Mouse (Mus musculus): ENCODE results near the gene Gm9837. TPM values are rescaled to one million over a fixed set of nuclear protein-coding genes. Genes with fewer than 3 reads are reported as not detected.

The Gm9837 gene
- total RNA-seq, 2 experiments from 2014 or later, result not detected

DNA sequence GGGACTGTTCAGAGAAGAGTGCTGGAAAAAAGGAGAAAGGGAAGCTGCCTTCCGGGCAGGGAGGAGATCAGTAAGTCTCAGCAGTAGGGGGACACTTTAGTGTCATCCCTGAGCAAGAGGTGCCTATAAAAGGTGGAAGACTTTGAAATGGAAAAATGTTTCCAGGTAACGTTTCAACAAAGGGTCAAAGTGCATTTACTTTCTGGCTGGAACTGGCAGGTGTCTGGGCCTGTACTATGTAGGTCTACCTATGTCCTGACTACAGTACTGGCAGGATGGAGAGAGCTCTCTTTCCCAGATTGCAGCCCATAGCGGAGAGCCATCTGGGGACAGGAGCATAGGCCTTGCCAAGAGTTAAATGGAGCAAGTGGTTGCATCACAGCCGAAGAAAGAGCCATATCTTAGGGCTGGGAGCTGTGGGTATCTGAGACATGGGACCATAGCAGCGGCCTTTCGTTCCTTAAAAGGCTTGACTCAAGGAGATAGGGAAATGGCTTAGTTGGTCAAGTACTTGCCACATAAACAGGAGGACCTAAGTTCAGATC lies 44.5 kb downstream of the Gm9837 start:
- peak in 1 of 2 experiments; percentile 35 for DNase-seq

DNA sequence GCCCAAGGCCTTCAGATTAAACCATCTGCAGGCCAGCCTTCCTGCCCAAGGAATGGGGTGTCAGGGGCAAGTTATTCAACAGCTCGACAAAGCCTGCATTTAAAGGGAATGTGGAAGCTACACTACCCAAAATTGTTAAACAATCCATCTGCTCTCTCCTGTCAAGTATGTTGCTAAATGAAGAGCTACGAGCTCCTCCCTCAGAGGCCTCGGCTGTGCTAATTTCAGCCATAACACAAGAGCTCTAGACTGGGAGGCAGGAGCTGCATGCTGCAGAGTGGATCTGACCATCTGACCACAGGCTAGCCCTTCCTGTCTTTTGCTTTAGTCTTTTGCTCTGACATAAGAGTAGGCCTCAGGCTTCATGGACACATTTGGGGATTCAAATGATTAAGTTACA lies 45.0 kb downstream of the Gm9837 start:
- DNase-seq, result no peak

DNA sequence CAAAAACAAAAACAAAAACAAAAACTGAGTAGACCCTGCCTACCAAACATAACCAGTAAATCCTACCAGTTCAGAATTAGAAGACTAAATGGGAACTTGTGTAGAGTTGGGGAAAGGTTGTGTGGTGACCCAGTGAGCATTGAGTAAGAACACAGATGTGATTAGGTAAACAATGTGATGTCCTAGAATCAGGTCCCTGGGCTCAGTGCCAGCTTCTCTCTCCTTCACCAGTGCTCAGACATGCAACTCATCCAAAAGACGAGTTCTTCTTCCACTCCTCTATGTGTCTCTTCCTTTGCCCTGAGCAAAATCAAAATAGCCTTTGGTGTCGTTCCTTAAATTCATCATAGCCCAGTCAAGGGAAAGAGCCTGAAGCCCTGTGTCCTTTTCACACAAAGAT lies 45.5 kb downstream of the Gm9837 start:
- DNase-seq, result peak; percentile 49 to 59

DNA sequence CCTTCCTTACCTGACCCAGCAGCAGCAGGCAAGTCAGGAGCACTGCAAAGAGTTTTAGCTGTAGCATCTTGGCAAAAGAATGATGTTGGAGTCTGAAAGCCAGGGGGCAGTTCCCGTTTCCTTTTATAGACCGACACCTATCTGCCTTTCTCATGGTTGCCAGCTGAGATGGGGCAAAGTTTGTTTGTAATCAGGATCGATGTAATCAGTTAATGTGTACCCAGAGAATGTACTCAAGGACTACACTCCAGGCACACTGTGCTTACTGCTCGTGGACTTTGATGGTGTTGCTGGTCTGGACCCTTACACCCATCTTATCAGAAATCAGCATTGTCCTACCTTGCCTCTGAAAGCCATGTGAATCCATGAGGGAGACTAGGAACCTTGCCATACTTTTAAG lies 47.2 kb downstream of the Gm9837 start, which contains the start of gene Leap2:
Gene Leap2 (minus strand): TSS at position 135 of the 400 bp plus-strand sequence.
- DNase-seq, result no peak

Other genes starting within 250 kb of the Gm9837 start
- gene Hspa4, start 170.0 kb downstream of the Gm9837 start, total RNA-seq (2021), result 100 to 1,000 TPM; 172 to 250 TPM
- 10 to 100 TPM; 11.0 to 13.3 TPM for gene Zcchc10, start 145.8 kb downstream of the Gm9837 start, total RNA-seq (2021)
- 100 to 1,000 TPM; 157 to 207 TPM for gene Aff4, start 119.6 kb downstream of the Gm9837 start, total RNA-seq (2021)
- not detected for gene Leap2, start 47.3 kb downstream of the Gm9837 start, total RNA-seq (2021)
- gene Uqcrq, start 39.6 kb downstream of the Gm9837 start, total RNA-seq (2021), result 1,000 to 10,000 TPM; 1,132 to 1,289 TPM
- gene Gdf9, start 39.5 kb downstream of the Gm9837 start, total RNA-seq (2021), result 1 to 10 TPM; 3.3 to 4.0 TPM
- under 1 TPM; 0.16 to 0.17 TPM for gene Gm10447, start 13.4 kb downstream of the Gm9837 start, total RNA-seq (2021)
- gene Shroom1, start 13.3 kb downstream of the Gm9837 start, total RNA-seq (2021), result 1 to 10 TPM; 2.5 to 6.0 TPM
- not detected for gene Gm9945, start 9.7 kb upstream of the Gm9837 start, total RNA-seq (2021)
- under 1 TPM; 0.20 to 0.30 TPM for gene Sowaha, start 9.8 kb upstream of the Gm9837 start, total RNA-seq (2021)
- gene Sept8, start 48.8 kb upstream of the Gm9837 start, total RNA-seq (2021), result 10 to 100 TPM; 35.0 to 42.6 TPM
- gene Kif3a, start 96.9 kb upstream of the Gm9837 start, total RNA-seq (2021), result 10 to 100 TPM; 24.1 to 31.1 TPM
- not detected for gene Il4, start 148.2 kb upstream of the Gm9837 start, total RNA-seq (2021)
- not detected for gene Il13, start 164.2 kb upstream of the Gm9837 start, total RNA-seq (2021)
- 10 to 100 TPM; 12.1 to 17.1 TPM for gene Rad50, start 236.8 kb upstream of the Gm9837 start, total RNA-seq (2021)

All from adrenal gland, postnatal 36 days (tissue).